Mouse (Mus musculus): ENCODE results near the gene Synpo2. TPM values are rescaled to one million over a fixed set of nuclear protein-coding genes. Genes with fewer than 3 reads are reported as not detected.

The Synpo2 gene
- total RNA-seq, 1 experiment: 1.6 TPM

DNA sequence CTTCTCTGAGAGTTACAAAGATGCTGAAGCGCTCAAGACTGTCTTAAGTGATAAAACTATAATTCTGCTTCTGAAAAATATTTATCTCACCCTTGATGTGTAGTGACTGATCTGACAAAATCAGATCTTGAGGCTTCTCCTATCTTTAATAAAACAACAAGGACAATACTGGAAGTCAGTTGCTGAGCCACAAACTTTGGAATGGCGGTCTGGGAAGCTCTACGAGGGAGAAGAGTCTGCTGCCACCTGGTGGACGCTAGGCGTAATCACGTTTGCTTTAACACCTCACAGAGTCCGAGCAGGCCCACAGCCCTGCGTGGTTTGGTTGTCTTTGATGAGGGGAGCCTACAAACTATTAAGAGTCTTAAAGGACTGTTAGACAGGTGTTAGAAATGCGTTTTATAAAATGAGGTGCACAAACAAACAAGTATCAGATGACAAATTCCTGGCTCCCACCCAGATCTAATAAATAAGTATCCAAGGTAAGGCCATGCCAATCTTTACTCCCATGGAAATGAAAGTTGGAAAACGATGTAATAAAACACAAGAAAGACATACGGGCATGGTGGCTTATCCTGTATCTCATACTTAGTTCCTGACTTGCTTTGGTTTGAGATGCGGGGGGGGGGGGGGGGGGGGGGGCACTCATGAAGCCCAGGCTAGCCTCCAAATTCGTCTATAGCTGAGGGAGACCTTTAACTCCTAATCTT is 132.6 kb downstream of the Synpo2 start:
- H3K9me3 ChIP-seq (ENCODE audit: control insufficient read depth, insufficient read depth, low read depth, low read length): no peaks in the 10 kb centered on the region
- no peak overlapping the region for H3K27ac ChIP-seq (ENCODE audit: insufficient read depth, low read depth, low read length, poor library complexity, severe bottlenecking)
- in situ Hi-C loops (cut with MboI; ENCODE audit: low sequenced_read_pairs in 2 of 2, unreplicated experiment in 2 of 2): no loop called here
- H3K4me3 ChIP-seq (ENCODE audit: insufficient read depth in 1 of 2, low read depth in 1 of 2, low read length in 2 of 2, poor library complexity in 1 of 2, severe bottlenecking in 1 of 2): no peak overlapping the region
- TF ChIP-seq ZC3H11A (IDR thresholded peaks at IDR 0.05; ENCODE audit: borderline replicate concordance, low read depth, low read length) (peak; percentile 94), ZNF384 (IDR thresholded peaks at IDR 0.05; ENCODE audit: low read depth, low read length) (no peak)
- H3K4me1 ChIP-seq (ENCODE audit: control insufficient read depth in 2 of 2, insufficient read depth in 2 of 2, low read length in 2 of 2, poor library complexity in 1 of 2): no peaks in the 10 kb centered on the region
- no peak overlapping the region for H3K9ac ChIP-seq (ENCODE audit: insufficient read depth, low read depth, low read length, poor library complexity, severe bottlenecking)
- DNase-seq (ENCODE audit: low read depth, low spot score): peak; percentile 78
- H3K36me3 ChIP-seq (ENCODE audit: control insufficient read depth, insufficient read depth, low read length, poor library complexity, severe bottlenecking): no peaks in the 10 kb centered on the region

DNA sequence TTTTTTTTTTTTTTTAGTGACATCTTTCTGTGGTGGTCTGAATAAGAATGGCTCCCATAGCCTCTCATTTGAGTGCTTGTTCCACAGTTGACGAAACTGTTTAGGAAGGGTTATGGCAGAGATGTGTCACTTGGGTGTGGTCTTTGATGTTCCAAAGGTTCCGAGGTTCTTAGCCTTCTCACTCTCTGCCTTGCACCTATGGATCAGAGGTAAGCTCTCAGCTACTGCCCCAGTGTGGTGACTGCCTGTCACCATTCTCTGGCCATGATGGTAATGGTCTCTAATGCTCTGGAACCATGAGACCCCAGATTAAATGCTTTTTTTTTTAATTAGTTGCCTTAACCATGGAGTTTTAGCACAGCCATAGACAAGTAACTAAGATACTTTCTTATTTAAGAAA is 134.2 kb downstream of the Synpo2 start:
- DNase-seq (ENCODE audit: low read depth, low spot score): no peak
- no peaks in the 10 kb centered on the region for H3K4me1 ChIP-seq (ENCODE audit: control insufficient read depth in 2 of 2, insufficient read depth in 2 of 2, low read length in 2 of 2, poor library complexity in 1 of 2)
- TF ChIP-seq ZC3H11A (IDR thresholded peaks at IDR 0.05; ENCODE audit: borderline replicate concordance, low read depth, low read length): no peak
- TF ChIP-seq CHD2 (IDR thresholded peaks at IDR 0.05; ENCODE audit: low read depth, low read length): no peak
- no peak for TF ChIP-seq HCFC1 (IDR thresholded peaks at IDR 0.05; ENCODE audit: borderline replicate concordance, insufficient read depth, low read length)
- TF ChIP-seq ZNF384 (IDR thresholded peaks at IDR 0.05; ENCODE audit: low read depth, low read length): no peak
- TF ChIP-seq MAFK (IDR thresholded peaks at IDR 0.05; ENCODE audit: insufficient read depth, low read depth, low read length): no peak
- in situ Hi-C loops (cut with MboI; ENCODE audit: low sequenced_read_pairs in 2 of 2, unreplicated experiment in 2 of 2): no loop called here
- no peak overlapping the region for H3K9ac ChIP-seq (ENCODE audit: insufficient read depth, low read depth, low read length, poor library complexity, severe bottlenecking)
- H3K36me3 ChIP-seq (ENCODE audit: control insufficient read depth, insufficient read depth, low read length, poor library complexity, severe bottlenecking): no peaks in the 10 kb centered on the region
- no peak overlapping the region for H3K4me3 ChIP-seq (ENCODE audit: insufficient read depth in 1 of 2, low read depth in 1 of 2, low read length in 2 of 2, poor library complexity in 1 of 2, severe bottlenecking in 1 of 2)
- H3K9me3 ChIP-seq (ENCODE audit: control insufficient read depth, insufficient read depth, low read depth, low read length): no peaks in the 10 kb centered on the region
- H3K27ac ChIP-seq (ENCODE audit: insufficient read depth, low read depth, low read length, poor library complexity, severe bottlenecking): no peak overlapping the region

- Histone ChIP-seq H3K27ac (ENCODE audit: insufficient read depth, low read depth, low read length, poor library complexity, severe bottlenecking) (no peak overlapping the region), H3K9ac (ENCODE audit: insufficient read depth, low read depth, low read length, poor library complexity, severe bottlenecking) (no peak overlapping the region), H3K36me3 (ENCODE audit: control insufficient read depth, insufficient read depth, low read length, poor library complexity, severe bottlenecking) (no peaks in the 10 kb centered on the region), H3K9me3 (ENCODE audit: control insufficient read depth, insufficient read depth, low read depth, low read length) (no peaks in the 10 kb centered on the region), H3K4me1 (ENCODE audit: control insufficient read depth in 2 of 2, insufficient read depth in 2 of 2, low read length in 2 of 2, poor library complexity in 1 of 2) (peaks cover 0 to 2% of the 10 kb centered on the region in 2 experiments; a peak in 1 of 4 replicates), H3K4me3 (ENCODE audit: insufficient read depth in 1 of 2, low read depth in 1 of 2, low read length in 2 of 2, poor library complexity in 1 of 2, severe bottlenecking in 1 of 2) (no peak overlapping the region)
- no peak for TF ChIP-seq ZNF384 (IDR thresholded peaks at IDR 0.05; ENCODE audit: low read depth, low read length)
- TF ChIP-seq CHD2 (IDR thresholded peaks at IDR 0.05; ENCODE audit: low read depth, low read length): no peak
- no peak for TF ChIP-seq MAFK (IDR thresholded peaks at IDR 0.05; ENCODE audit: insufficient read depth, low read depth, low read length)
- in situ Hi-C loops (cut with MboI; ENCODE audit: low sequenced_read_pairs in 2 of 2, unreplicated experiment in 2 of 2): no loop called here
- DNase-seq (ENCODE audit: low read depth, low spot score): no peak
Observed at GRCm38 (mm10) chr3:123095111-123095510, 140.8 kb downstream of the Synpo2 start.

GRCm38 (mm10) chr3:123093640-123094361 is 142.1 kb downstream of the Synpo2 start:
- H3K4me3 ChIP-seq (ENCODE audit: insufficient read depth in 1 of 2, low read depth in 1 of 2, low read length in 2 of 2, poor library complexity in 1 of 2, severe bottlenecking in 1 of 2): no peak overlapping the region
- H3K9me3 ChIP-seq (ENCODE audit: control insufficient read depth, insufficient read depth, low read depth, low read length): no peaks in the 10 kb centered on the region
- no peak overlapping the region for H3K27ac ChIP-seq (ENCODE audit: insufficient read depth, low read depth, low read length, poor library complexity, severe bottlenecking)
- no peak overlapping the region for H3K9ac ChIP-seq (ENCODE audit: insufficient read depth, low read depth, low read length, poor library complexity, severe bottlenecking)
- H3K4me1 ChIP-seq (ENCODE audit: control insufficient read depth in 2 of 2, insufficient read depth in 2 of 2, low read length in 2 of 2, poor library complexity in 1 of 2): peaks cover 0 to 2% of the 10 kb centered on the region in 2 experiments; a peak in 1 of 4 replicates
- no peak for DNase-seq (ENCODE audit: low read depth, low spot score)
- no peak for TF ChIP-seq ZNF384 (IDR thresholded peaks at IDR 0.05; ENCODE audit: low read depth, low read length)
- TF ChIP-seq ZC3H11A (IDR thresholded peaks at IDR 0.05; ENCODE audit: borderline replicate concordance, low read depth, low read length): no peak
- no peak for TF ChIP-seq HCFC1 (IDR thresholded peaks at IDR 0.05; ENCODE audit: borderline replicate concordance, insufficient read depth, low read length)
- no peak for TF ChIP-seq CHD2 (IDR thresholded peaks at IDR 0.05; ENCODE audit: low read depth, low read length)
- in situ Hi-C loops (cut with MboI; ENCODE audit: low sequenced_read_pairs in 2 of 2, unreplicated experiment in 2 of 2): no loop called here
- H3K36me3 ChIP-seq (ENCODE audit: control insufficient read depth, insufficient read depth, low read length, poor library complexity, severe bottlenecking): no peaks in the 10 kb centered on the region
